Mouse (Mus musculus) gastrocnemius, adult 2 months (tissue): ENCODE data around the gene Spef1. TPM values are rescaled to one million over a fixed set of nuclear protein-coding genes. Genes with fewer than 3 reads are reported as not detected.

Source experiments
- DNase-seq: peaks from one replicate; pipeline ENCODE4 v3.0.0; 2022
- H3K27ac ChIP-seq: fragments of 200-600 bp; 2 replicates; pipeline ENCODE4 v1.8.1; 2022; ENCODE audit warnings: mild to moderate bottlenecking
- H3K4me3 ChIP-seq: fragments of 200-600 bp; 2 replicates; pipeline ENCODE4 v1.8.1; 2022; ENCODE audit warnings: mild to moderate bottlenecking, moderate library complexity
- CTCF ChIP-seq: fragments of 200-600 bp; IDR thresholded peaks from 2 replicates; pipeline ENCODE4 v1.8.1; 2022; ENCODE audit warnings: antibody characterized with exemption, mild to moderate bottlenecking, moderate library complexity
- intact Hi-C: fragments of 180-260 bp; cut with DNase I; formaldehyde crosslinking; loops from one replicate; pipeline ENCODE4 v1.15.1; 2025
- total RNA-seq, 2 experiments: library from RNA; stranded (reverse); gene quantifications; 2 replicates each; pipeline ENCODE4 v1.2.3; 2021

Spef1 gene
- total RNA-seq, 2 experiments from 2014 or later, result 1.3 to 1.6 TPM

- intact Hi-C loops, result no loop called here
- DNase-seq, result no peak
- TF ChIP-seq CTCF, result no peak
- no peak overlapping the region for H3K27ac ChIP-seq
- no peak overlapping the region for H3K4me3 ChIP-seq
Observed at GRCm38 (mm10) chr2:131145121-131145520, 42.0 kb downstream of the Spef1 start.

- intact Hi-C loops, result no loop called here
- TF ChIP-seq CTCF, result no peak
- DNase-seq, result no peak
- Histone ChIP-seq H3K27ac (peak overlapping the region; percentile 87), H3K4me3 (peak overlapping the region; percentile 48)
Observed at GRCm38 (mm10) chr2:131143007-131143780, 43.9 kb downstream of the Spef1 start.

GRCm38 (mm10) chr2:131142592-131142991, 44.5 kb downstream of the Spef1 start:
- peak overlapping the region; percentile 87 for H3K27ac ChIP-seq
- peak overlapping the region; percentile 48 for H3K4me3 ChIP-seq
- intact Hi-C loops, result loop anchor here (1.0 kb wide), 1 partner anchor 47 kb away; no protein-coding TSS in a partner anchor
- peak; percentile 87 for DNase-seq
- peak; percentile 83 for TF ChIP-seq CTCF

GRCm38 (mm10) chr2:131141336-131141986, 45.6 kb downstream of the Spef1 start:
- H3K4me3 ChIP-seq, result peak overlapping the region; percentile 40; the same call in 1 of the 2 replicates
- no peak for DNase-seq
- no peak for TF ChIP-seq CTCF
- intact Hi-C loops, result no loop called here
- H3K27ac ChIP-seq, result peak overlapping the region; percentile 87

GRCm38 (mm10) chr2:131140533-131140905, 46.6 kb downstream of the Spef1 start:
- intact Hi-C loops, result no loop called here
- TF ChIP-seq CTCF, result no peak
- Histone ChIP-seq H3K4me3 (peak overlapping the region; percentile 40), H3K27ac (peak overlapping the region; percentile 87)
- no peak for DNase-seq

- peak; percentile 57 for DNase-seq
- Histone ChIP-seq H3K27ac (peak overlapping the region; percentile 87), H3K4me3 (peak overlapping the region; percentile 40)
- intact Hi-C loops, result no loop called here
- no peak for TF ChIP-seq CTCF
Observed at GRCm38 (mm10) chr2:131139886-131140532, 47.1 kb downstream of the Spef1 start.

- TF ChIP-seq CTCF, result no peak
- H3K27ac ChIP-seq, result peak overlapping the region; percentile 87
- intact Hi-C loops, result no loop called here
- no peak for DNase-seq
- no peak overlapping the region for H3K4me3 ChIP-seq
Observed at GRCm38 (mm10) chr2:131139287-131139686, 47.8 kb downstream of the Spef1 start.

GRCm38 (mm10) chr2:131138760-131139159, 48.3 kb downstream of the Spef1 start:
- Histone ChIP-seq H3K4me3 (no peak overlapping the region), H3K27ac (peak overlapping the region; percentile 87)
- intact Hi-C loops, result no loop called here
- DNase-seq, result no peak
- no peak for TF ChIP-seq CTCF

- no peak for TF ChIP-seq CTCF
- Histone ChIP-seq H3K27ac (peak overlapping the region; percentile 87), H3K4me3 (no peak overlapping the region)
- intact Hi-C loops, result no loop called here
- no peak for DNase-seq
Observed at GRCm38 (mm10) chr2:131138296-131138695, 48.8 kb downstream of the Spef1 start.

- DNase-seq, result no peak
- peak overlapping the region; percentile 87 for H3K27ac ChIP-seq
Observed at GRCm38 (mm10) chr2:131135521-131136139, 51.5 kb downstream of the Spef1 start.

GRCm38 (mm10) chr2:131134826-131135400, 52.2 kb downstream of the Spef1 start:
- DNase-seq, result no peak
- intact Hi-C loops, result no loop called here
- Histone ChIP-seq H3K4me3 (peak overlapping the region; percentile 54), H3K27ac (peak overlapping the region; percentile 87)
- TF ChIP-seq CTCF, result no peak

More at GRCm38 (mm10) chr2:131135521-131136139, 51.5 kb downstream of the Spef1 start:
- intact Hi-C loops, result no loop called here
- TF ChIP-seq CTCF, result no peak
- H3K4me3 ChIP-seq, result peak overlapping the region; percentile 32

- DNase-seq, result no peak
- intact Hi-C loops, result no loop called here
Observed at GRCm38 (mm10) chr2:131134381-131134780, 52.7 kb downstream of the Spef1 start.

More at GRCm38 (mm10) chr2:131134381-131134780, 52.7 kb downstream of the Spef1 start:
- no peak for TF ChIP-seq CTCF
- peak overlapping the region; percentile 54 for H3K4me3 ChIP-seq
- peak overlapping the region; percentile 87 for H3K27ac ChIP-seq
